Comparison of ENCODE assay signal across 7 mouse cellular contexts in genomic region chr2:148680775-148681291, GRCm38 (mm10). TPM values are rescaled to one million over a fixed set of nuclear protein-coding genes. Genes with fewer than 3 reads are reported as not detected.
DNase-seq lines count a peak whose midpoint lies in the region; ATAC-seq lines count a peak whose summit lies in the region.

Gene Gzf1 (plus strand): TSS chr2:148681023.

- intact Hi-C loops in gastrocnemius, postnatal 36 days (cut with DNase I), result no loop called here
- intact Hi-C loops in left cerebral cortex, postnatal 25 days (cut with DNase I), result loop anchor here (2.0 kb wide), 1 partner anchor 50 kb away; no protein-coding TSS in a partner anchor

- peak; percentile 100 for DNase-seq in adrenal gland, adult 2 months
- peak; percentile 99 for DNase-seq in embryo, embryonic 11.5 days (ENCODE audit: low read depth, low spot score)
- peak; percentile 98 to 99 for DNase-seq in gastrocnemius, postnatal 36 days
- peak; percentile 99 to 100 for DNase-seq in left cerebral cortex, postnatal 25 days (ENCODE audit: low spot score in 2 of 2)
- peak; percentile 99 for DNase-seq in midbrain, embryonic 10.5 days (ENCODE audit: low spot score)
- peak; percentile 100 for DNase-seq in right cerebral cortex, postnatal 4 days

- peaks cover 22% of the 10 kb centered on the region for H3K4me1 ChIP-seq in intestine, embryonic 15.5 days (replicated peaks)
- H3K4me1 ChIP-seq in midbrain, embryonic 10.5 days, result peaks cover 62% of the 10 kb centered on the region

- WGBS in intestine, embryonic 15.5 days, result under 1% methylated on average over 39 of the region's 39 CpGs
- 1% methylated on average over 39 of the region's 39 CpGs for WGBS in midbrain, embryonic 10.5 days

- peak within 1 kb of the TSS; percentile 83 for H3K4me2 ChIP-seq in intestine, embryonic 15.5 days (replicated peaks)

- peak; percentile 96 for ATAC-seq in intestine, embryonic 15.5 days

- H3K36me3 ChIP-seq in intestine, embryonic 15.5 days, result peaks cover 12% of the 10 kb centered on the region; the same call in 1 of the 2 replicates
- H3K36me3 ChIP-seq in midbrain, embryonic 10.5 days, result peaks cover 43% of the 10 kb centered on the region

- H3K9ac ChIP-seq in intestine, embryonic 15.5 days, result peak within 1 kb of the TSS; percentile 74

- H3K4me3 ChIP-seq in intestine, embryonic 15.5 days (replicated peaks), result peak within 1 kb of the TSS; percentile 72
- H3K4me3 ChIP-seq in midbrain, embryonic 10.5 days, result peak within 1 kb of the TSS; percentile 67

- H3K9me3 ChIP-seq in intestine, embryonic 15.5 days, result no peaks in the 10 kb centered on the region
- no peaks in the 10 kb centered on the region for H3K9me3 ChIP-seq in midbrain, embryonic 10.5 days (replicated peaks)

- no peaks in the 10 kb centered on the region for H3K27me3 ChIP-seq in intestine, embryonic 15.5 days (replicated peaks)
- H3K27me3 ChIP-seq in midbrain, embryonic 10.5 days (ENCODE audit: low read depth, poor library complexity, severe bottlenecking), result no peaks in the 10 kb centered on the region

- peak within 1 kb of the TSS; percentile 92 for H3K27ac ChIP-seq in intestine, embryonic 15.5 days
- H3K27ac ChIP-seq in midbrain, embryonic 10.5 days (replicated peaks), result peak within 1 kb of the TSS; percentile 90

RNA-seq across cellular contexts. Expression of gene Gzf1, which starts in this region (rescaled TPM):
- 10 to 100 TPM; 26.8 to 31.7 TPM for total RNA-seq in adrenal gland, adult 2 months (2021)
- polyA plus RNA-seq in adrenal gland, adult 2 months (2012; rRNA removed), result 7.7 and 10.5 TPM in 2 replicates
- 10 to 100 TPM; 17.4 to 18.1 TPM for total RNA-seq in gastrocnemius, postnatal 36 days (2021)
- polyA plus RNA-seq in intestine, embryonic 15.5 days (2015; fragmentation: Nextera tagmentation; extraction: Ambion mirVana), result 15.1 and 16.1 TPM in 2 replicates
- 10 to 100 TPM; 28.9 to 30.9 TPM for total RNA-seq in left cerebral cortex, postnatal 25 days (2021)
- 27.2 and 30.1 TPM in 2 replicates for polyA plus RNA-seq in midbrain, embryonic 10.5 days (2016; fragmentation: Nextera tagmentation; extraction: Ambion mirVana)

Comparison
In these comparisons a context has a peak if more than half of its experiments do, and no peak if none do; other contexts are left out.
1. Peak in every context shown above with its lines: DNase-seq, ATAC-seq, H3K4me3 ChIP-seq and H3K27ac ChIP-seq.